Mouse (Mus musculus) pancreas, adult 10 weeks (tissue): ENCODE measurements around the gene Mpv17. TPM values are rescaled to one million over a fixed set of nuclear protein-coding genes. Genes with fewer than 3 reads are reported as not detected.

Experiments used
- polyA plus RNA-seq: library from polyadenylated mRNA; stranded (reverse); fragments of 350-450 nt; fragmentation: Illumina TruSeq; extraction: RNeasy Lipid Tissue Mini Kit (QIAGEN cat#74804); gene quantifications from one replicate; pipeline ENCODE4 v1.2.3, GENCODE M21; 2015; ENCODE audit warnings: low read depth, low replicate concordance; ENCODE audit not compliant: insufficient read depth

Gene Mpv17
- 13.0 TPM for polyA plus RNA-seq

DNA sequence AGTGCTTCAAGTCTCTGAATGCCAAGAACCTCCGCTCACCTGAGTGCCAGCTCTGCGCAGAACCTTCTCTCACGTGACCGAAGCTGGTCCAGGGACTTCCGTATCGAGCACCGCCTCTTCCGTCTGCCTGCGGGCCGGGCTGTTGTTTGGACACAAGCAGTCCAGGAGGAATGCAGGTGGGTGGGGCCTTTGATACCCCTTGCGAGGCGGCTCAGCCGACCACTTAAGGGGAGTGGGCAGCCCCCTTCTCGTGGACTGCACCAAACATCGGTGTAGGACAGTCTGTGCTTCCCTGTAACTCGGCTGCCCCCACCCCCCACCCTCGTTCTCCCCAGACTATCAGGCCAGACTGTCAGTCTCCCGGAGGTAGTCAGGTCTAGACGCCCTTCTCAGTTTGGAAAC lies at the start of gene Mpv17:
TSS of gene Mpv17 (minus strand) at position 100 of the 402 bp plus-strand sequence.

DNA sequence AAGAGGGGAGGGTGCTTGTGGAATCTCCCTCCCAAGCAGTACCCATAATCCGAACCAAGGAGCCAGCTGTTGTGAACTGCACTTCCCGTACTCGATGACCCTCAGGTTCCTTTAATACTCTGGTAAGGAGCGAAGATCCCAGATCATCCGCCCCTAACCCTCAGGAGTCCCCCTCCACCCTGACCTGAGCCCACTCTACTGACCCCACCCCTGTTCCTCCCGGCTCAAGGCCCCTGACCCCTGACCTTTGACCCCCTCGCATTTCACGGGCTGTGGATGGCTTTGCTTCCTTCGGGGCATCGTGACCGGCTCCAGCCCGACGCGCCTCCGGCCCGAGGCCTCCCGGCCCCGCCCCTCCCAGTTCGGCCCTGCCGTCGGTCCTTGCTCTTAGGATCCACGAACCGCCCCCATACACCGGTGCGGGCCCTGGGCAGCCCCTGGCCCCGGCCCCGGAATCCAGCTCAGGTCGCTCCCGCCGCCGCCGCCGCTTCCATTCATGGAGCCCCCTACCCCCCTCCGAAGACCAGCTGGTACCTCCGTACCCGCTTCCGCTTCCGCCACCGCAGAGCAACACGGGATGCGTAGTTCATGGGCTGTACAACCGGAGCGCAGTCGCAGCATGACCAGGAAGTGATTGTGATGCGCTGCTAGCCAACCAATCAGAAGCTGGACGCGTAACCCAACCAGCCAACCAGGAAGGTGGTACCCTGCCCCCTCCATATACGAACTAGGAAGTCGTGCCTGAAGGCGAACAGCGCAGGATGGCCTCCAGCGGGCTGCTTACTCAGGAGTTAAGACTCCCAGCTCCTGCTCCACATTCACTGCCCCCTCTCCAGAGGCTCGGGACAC lies 47.9 kb upstream of the Mpv17 start, which contains the start of gene Zfp513:
TSS of gene Zfp513 (minus strand) at position 562 of the 849 bp plus-strand sequence.

DNA sequence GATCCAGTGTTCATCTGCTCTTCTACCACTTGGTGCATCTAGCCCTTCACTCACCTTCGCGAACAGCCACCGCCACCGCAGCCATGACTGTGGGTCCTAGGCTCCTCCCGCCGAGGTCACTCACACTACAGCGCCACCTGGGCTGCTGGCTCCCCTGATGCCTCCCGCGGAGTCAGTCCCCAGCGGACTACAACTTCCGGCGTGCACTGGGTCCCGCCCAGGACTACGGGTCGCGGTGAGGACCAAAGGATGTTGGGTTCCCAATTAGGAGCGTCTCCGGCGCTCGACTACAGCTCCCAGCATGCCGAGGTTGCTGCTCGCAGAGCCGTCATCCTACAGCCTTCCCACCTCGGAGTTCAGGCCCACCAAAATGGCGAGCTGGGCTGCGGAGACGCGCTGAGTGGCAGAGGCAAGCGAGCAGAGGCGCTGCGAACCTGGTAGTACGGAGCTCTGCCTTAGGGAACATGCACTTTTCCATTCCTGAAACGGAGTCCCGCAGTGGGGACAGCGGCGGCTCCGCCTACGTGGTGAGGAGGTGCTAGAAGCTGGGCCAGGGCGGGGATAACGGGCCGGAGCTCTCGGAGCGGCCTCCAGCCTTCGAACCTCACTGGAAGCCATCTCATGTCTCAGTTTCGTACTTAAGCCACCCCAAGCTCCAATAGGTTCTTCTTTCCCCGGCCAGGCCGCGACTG lies 39.0 kb upstream of the Mpv17 start, which contains the start of the genes Snx17 and Eif2b4:
TSS of gene Snx17 (plus strand) at position 289 of the 692 bp plus-strand sequence.
TSS of gene Eif2b4 (minus strand) at position 492 of the 692 bp plus-strand sequence.

DNA sequence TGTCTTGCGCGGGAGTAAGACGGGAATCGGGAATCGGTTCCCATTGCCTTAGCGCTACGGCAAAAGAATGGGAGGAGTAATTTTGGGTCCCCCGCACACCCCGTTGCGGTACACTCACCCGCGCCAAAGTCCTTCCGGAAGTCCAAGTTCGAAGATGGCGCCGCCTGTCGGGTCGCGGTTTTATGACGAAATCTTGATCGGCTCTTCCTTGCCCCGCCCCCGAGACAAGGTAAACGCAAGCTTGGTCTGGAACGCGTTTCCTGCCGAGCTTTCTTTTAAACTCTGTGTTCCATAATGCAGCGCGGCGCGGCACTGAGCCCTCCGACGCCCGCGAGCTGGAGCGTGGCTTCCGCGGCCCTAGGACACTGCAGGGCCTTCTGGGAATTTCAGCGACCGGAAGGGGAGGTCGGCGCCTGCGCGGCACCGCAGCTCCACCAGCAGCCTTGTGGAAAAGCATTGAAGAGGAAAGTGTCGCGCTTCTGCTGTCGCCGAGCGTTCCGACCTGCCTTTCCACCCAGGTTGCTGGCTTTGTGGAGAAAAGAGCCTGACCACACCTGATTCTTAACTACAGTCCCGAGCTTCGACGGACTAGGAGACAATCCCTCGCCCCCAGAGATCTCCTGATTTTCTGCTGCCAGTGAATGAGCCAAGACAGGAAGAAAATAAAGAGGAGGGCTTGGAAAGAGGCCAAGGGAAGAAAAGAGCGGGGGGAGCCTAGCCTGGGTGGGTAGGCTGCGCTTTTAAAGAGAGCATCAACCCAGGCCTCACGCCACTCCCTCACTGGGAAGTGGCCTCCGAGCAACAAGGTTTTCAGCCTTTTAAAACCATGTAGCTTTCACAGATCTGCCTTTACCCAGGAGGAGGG lies 25.9 kb upstream of the Mpv17 start, which contains the start of the genes Gm29609 and Gtf3c2:
TSS of gene Gm29609 (minus strand) at position 146 of the 865 bp plus-strand sequence.
TSS of gene Gtf3c2 (minus strand) at position 379 of the 865 bp plus-strand sequence.

DNA sequence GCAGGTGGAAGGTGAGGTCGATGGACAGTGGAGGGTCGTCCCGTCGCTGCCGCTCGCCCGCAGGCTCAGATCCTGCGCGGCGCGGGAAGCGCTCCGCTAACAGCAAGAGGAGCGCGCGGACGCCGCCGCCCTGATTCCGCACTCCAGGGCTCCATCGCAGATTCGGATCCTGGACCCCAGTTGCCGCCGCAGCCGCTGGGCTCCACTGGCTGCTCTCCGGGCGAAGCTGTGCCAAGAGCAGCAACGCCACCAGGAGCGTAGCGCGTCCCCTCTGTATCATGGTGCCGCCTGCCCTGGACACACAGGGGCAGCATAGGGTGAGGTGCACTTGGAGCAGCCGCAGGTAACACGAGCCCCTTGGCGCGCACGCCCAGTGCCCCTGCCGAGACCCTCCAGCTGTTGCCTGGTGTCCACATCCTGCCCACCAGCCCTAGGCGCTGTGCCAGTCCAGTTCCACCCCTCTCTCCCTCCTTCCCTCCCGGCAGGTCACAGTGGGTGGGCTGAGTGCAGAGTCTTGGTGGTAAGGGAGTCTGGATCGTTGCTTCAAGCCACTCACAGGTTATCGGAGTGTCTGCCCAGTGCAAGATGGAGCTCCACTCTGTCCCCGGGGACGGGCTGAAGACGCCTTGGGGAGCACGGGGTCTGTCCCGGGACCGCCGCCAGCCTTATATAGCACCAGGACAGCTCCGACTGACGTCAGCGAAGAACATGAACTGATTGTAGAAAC lies 15.6 kb downstream of the Mpv17 start, which contains the start of gene Ucn:
TSS of gene Ucn (minus strand) at position 589 of the 727 bp plus-strand sequence.

DNA sequence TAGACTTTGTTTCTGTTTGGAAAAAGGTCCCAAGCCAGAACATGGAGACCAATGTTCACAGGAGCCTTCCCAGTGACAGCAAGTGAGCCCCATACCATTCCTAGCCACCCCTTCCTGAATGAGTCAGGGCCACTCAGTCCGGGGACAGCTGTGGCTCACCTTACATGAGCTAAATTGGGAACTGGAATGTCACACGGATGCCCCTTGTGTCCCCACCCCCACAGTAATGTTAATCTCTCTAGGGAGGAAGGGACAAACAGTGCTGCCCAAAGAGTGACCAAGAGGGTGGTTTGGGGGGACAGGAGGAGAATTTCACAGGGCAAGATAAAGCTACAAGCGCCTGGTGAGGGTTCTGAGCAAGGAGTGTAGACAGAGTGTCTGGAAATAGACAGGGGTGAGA lies 37.7 kb downstream of the Mpv17 start, which contains the start of gene Trim54:
TSS of gene Trim54 (plus strand) at position 359 of the 400 bp plus-strand sequence.

DNA sequence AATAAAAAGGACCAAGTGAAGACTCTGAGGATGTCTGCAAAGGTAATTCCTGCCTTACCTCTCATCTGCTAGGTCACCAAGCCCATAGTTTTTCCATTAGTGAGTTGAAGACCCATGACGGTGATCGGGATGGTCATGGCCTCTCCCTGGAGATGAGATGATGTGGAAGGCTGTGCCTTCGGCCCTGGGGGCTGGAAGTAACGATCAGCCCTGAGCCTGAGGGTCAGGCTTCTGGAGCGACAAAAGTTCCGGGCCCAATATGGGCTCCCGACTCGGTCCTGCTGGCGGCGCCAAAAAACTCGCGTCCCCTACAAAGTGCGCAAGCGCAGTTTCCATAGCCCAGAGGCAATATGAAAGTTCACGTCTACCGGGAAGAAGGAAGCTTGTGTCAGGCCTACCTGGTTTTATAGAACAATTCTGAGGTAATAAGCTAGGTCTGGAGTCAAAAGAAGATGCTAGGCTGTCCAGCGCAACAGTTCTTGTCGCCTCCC lies 46.0 kb downstream of the Mpv17 start, which contains the start of gene Slc30a3:
TSS of gene Slc30a3 (minus strand) at position 238 of the 491 bp plus-strand sequence.

DNA sequence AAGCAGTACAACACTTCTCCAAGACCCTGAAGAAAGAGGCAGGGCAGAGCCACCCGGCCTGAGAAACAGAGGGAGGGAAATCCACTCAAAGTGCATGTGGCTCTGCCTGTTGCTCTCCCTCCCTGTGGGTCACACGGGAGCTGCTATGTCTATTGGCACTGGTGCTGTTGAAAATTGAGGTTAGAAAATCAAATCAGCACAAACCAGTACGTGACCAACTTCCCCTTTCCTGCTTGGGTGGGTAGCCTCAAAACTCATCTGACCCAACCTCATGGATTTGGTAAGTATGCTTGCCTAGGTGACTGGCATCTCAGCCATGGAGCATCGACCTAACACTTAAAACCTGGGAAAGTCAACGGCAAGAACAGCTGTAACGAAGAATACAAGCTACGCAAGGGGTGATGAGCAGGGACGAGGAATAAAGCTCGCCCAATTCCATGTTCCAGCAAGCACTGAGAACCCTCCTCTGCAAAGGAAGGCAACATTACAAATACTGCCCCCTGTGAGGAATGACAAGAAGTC lies 48.2 kb downstream of the Mpv17 start, which contains the start of gene Dnajc5g:
TSS of gene Dnajc5g (plus strand) at position 472 of the 522 bp plus-strand sequence.

Other genes with a start within 250 kb of the Mpv17 start
- gene Ost4, start 246.5 kb downstream of the Mpv17 start, polyA plus RNA-seq = 52.5 TPM
- 16.0 TPM for gene Emilin1, start 240.8 kb downstream of the Mpv17 start, polyA plus RNA-seq
- gene Khk, start 232.8 kb downstream of the Mpv17 start, polyA plus RNA-seq = 15.5 TPM
- 3.9 TPM for gene Cgref1, start 208.7 kb downstream of the Mpv17 start, polyA plus RNA-seq
- 80.6 TPM for gene Preb, start 193.9 kb downstream of the Mpv17 start, polyA plus RNA-seq
- gene Tcf23, start 185.6 kb downstream of the Mpv17 start, polyA plus RNA-seq = 0.31 TPM
- gene Atraid, start 105.9 kb downstream of the Mpv17 start, polyA plus RNA-seq = 39.3 TPM
- gene Slc5a6, start 105.3 kb downstream of the Mpv17 start, polyA plus RNA-seq = 4.2 TPM
- gene Cad, start 99.5 kb downstream of the Mpv17 start, polyA plus RNA-seq = 11.6 TPM
- gene Dnajc5g, start 48.0 kb downstream of the Mpv17 start, polyA plus RNA-seq = not detected
- gene Slc30a3, start 46.0 kb downstream of the Mpv17 start, polyA plus RNA-seq = not detected
- gene Trim54, start 37.5 kb downstream of the Mpv17 start, polyA plus RNA-seq = not detected
- not detected for gene Ucn, start 15.4 kb downstream of the Mpv17 start, polyA plus RNA-seq
- 0.52 TPM for gene Gm29609, start 25.7 kb upstream of the Mpv17 start, polyA plus RNA-seq
- 25.7 TPM for gene Gtf3c2, start 25.9 kb upstream of the Mpv17 start, polyA plus RNA-seq
- gene Snx17, start 39.0 kb upstream of the Mpv17 start, polyA plus RNA-seq = 15.2 TPM
- gene Eif2b4, start 39.2 kb upstream of the Mpv17 start, polyA plus RNA-seq = 17.1 TPM
- 5.8 TPM for gene Zfp513, start 48.1 kb upstream of the Mpv17 start, polyA plus RNA-seq
- gene Ppm1g, start 66.4 kb upstream of the Mpv17 start, polyA plus RNA-seq = 12.2 TPM
- gene Nrbp1, start 86.6 kb upstream of the Mpv17 start, polyA plus RNA-seq = 26.8 TPM
- not detected for gene Gm9970, start 87.0 kb upstream of the Mpv17 start, polyA plus RNA-seq
- gene Krtcap3, start 97.4 kb upstream of the Mpv17 start, polyA plus RNA-seq = 9.0 TPM
- gene Ift172, start 136.9 kb upstream of the Mpv17 start, polyA plus RNA-seq = 20.7 TPM
- 2.1 TPM for gene Fndc4, start 141.8 kb upstream of the Mpv17 start, polyA plus RNA-seq
- gene Gckr, start 143.2 kb upstream of the Mpv17 start, polyA plus RNA-seq = 1.1 TPM